Mouse (Mus musculus) ES-E14 (cell line): ENCODE results near the gene Tanc1.

Experiments used
- CHD2 ChIP-seq: IDR thresholded peaks from 2 replicates; pipeline ENCODE4 v1.6.1; 2014; ENCODE audit warnings: mild to moderate bottlenecking, low read depth, low read length, inconsistent platforms
- HCFC1 ChIP-seq: IDR thresholded peaks from 2 replicates; pipeline ENCODE4 v1.6.1; 2012; ENCODE audit warnings: low read length, inconsistent platforms, borderline replicate concordance; ENCODE audit not compliant: insufficient read depth
- ZC3H11A ChIP-seq: IDR thresholded peaks from 2 replicates; pipeline ENCODE4 v1.6.1; 2012; ENCODE audit warnings: low read depth, mild to moderate bottlenecking, inconsistent platforms, low read length, borderline replicate concordance
- ZNF384 ChIP-seq: IDR thresholded peaks from 2 replicates; pipeline ENCODE4 v1.6.1; 2012; ENCODE audit warnings: low read depth, low read length, inconsistent platforms

GRCm38 (mm10) chr2:59758139-59758918, 146.5 kb downstream of the Tanc1 start:
- TF ChIP-seq HCFC1 (no peak), ZC3H11A (no peak), CHD2 (no peak), ZNF384 (no peak)
